Mouse (Mus musculus): ENCODE data around the gene Mamstr. TPM values are rescaled to one million over a fixed set of nuclear protein-coding genes. Genes with fewer than 3 reads are reported as not detected.
"Not testable (repeated sequence)": the region's sequence is repeated elsewhere in the genome, so short reads cannot be mapped to it uniquely, and the experiment has no call there.

Gene Mamstr
- polyA plus RNA-seq, 1 experiment from 2014 or later, result 4.3 TPM

DNA sequence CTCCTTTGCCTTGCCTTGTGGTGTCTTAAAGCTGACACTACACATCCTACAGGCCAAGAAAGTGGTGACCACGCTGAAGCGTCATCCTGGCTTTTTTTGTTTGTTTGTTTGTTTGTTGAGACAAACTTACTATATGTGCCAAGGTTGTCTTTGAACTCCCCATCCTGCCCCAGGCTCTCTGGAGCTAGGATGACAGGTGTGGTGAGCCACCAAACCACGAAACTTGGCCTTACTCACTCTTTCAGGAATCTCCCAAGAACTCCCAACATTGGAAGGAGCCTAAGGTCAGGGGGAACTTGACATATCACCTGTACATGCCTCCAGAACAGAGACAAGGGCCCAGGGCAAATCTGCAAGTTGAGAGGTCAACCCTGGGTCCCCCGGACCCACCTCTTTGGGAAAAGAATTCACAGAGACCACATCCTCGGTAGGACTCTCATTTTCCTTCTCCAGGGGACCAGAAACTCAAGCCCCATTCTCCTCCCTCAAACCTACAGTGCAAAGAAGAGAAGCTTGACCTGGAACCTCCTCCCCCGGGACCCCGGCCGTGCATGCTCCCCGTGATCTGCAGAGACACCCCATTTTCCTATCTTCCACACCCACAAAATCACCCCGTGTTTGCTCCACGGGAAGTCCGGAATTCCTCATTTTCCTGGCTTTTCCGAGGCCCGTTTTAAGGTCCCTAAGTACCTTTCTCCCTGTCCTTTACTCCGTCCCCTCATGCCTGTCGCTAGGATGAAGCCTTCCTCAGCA is 2.9 kb downstream of the Mamstr start:
- H3K4me1 ChIP-seq (ENCODE audit: control insufficient read depth, insufficient read depth, low read length), result peaks cover 25% of the 10 kb centered on the region
- DNase-seq (no peak), ATAC-seq (ENCODE audit: low FRiP score, low TSS enrichment) (no peak)
- peak overlapping the region; percentile 47 for H3K4me3 ChIP-seq (replicated peaks; ENCODE audit: low read depth, low read length)
- peak overlapping the region; percentile 73 for H3K9ac ChIP-seq (replicated peaks; ENCODE audit: low read length)
- 34% methylated on average over 16 of the region's 16 CpGs for WGBS
- H3K27me3 ChIP-seq (ENCODE audit: control insufficient read depth, insufficient read depth, low read length), result no peaks in the 10 kb centered on the region
- peak overlapping the region; percentile 92 for H3K27ac ChIP-seq (replicated peaks; ENCODE audit: low read depth, low read length)
- no peaks in the 10 kb centered on the region for H3K36me3 ChIP-seq (ENCODE audit: control insufficient read depth, insufficient read depth, low read length)
- H3K4me2 ChIP-seq (ENCODE audit: low read length), result peak overlapping the region; percentile 89
- no peaks in the 10 kb centered on the region for H3K9me3 ChIP-seq (ENCODE audit: control insufficient read depth, low read length)

GRCm38 (mm10) chr7:45643441-45644178 is 3.8 kb downstream of the Mamstr start:
- Histone ChIP-seq H3K4me2 (ENCODE audit: low read length) (peak overlapping the region; percentile 89), H3K27ac (replicated peaks; ENCODE audit: low read depth, low read length) (peak overlapping the region; percentile 92), H3K9me3 (ENCODE audit: control insufficient read depth, low read length) (no peaks in the 10 kb centered on the region), H3K27me3 (ENCODE audit: control insufficient read depth, insufficient read depth, low read length) (no peaks in the 10 kb centered on the region), H3K9ac (replicated peaks; ENCODE audit: low read length) (peak overlapping the region; percentile 73), H3K4me3 (replicated peaks; ENCODE audit: low read depth, low read length) (peak overlapping the region; percentile 47), H3K4me1 (ENCODE audit: control insufficient read depth, insufficient read depth, low read length) (peaks cover 25% of the 10 kb centered on the region), H3K36me3 (ENCODE audit: control insufficient read depth, insufficient read depth, low read length) (no peaks in the 10 kb centered on the region)
- DNase-seq (peak; percentile 98), ATAC-seq (ENCODE audit: low FRiP score, low TSS enrichment) (peak; percentile 93)
- under 1% methylated on average over 28 of the region's 28 CpGs for WGBS

DNA sequence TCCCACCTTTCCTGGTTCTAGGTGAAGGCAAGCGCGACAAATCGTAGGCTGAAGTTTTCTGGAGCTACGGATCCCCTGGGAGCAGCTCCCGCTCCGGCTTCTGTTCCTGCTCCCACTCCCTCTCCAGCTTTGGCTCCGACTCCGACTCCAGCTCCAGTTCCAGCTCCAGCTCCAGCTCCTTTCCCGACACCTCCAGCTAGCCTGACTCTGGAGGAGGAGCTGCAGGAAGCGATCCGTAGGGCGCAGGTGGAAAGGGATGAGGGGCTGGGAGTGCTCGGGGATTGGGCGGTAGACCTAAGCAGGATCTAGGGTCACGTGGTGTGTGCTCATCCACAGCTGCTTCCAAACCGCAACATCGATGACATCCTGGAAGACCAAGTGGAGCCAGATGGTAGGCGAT is 4.4 kb downstream of the Mamstr start:
- peak overlapping the region; percentile 47 for H3K4me3 ChIP-seq (replicated peaks; ENCODE audit: low read depth, low read length)
- DNase-seq (peak; percentile 77), ATAC-seq (ENCODE audit: low FRiP score, low TSS enrichment) (peak; percentile 20)
- H3K27ac ChIP-seq (replicated peaks; ENCODE audit: low read depth, low read length), result peak overlapping the region; percentile 81
- peak overlapping the region; percentile 89 for H3K4me2 ChIP-seq (ENCODE audit: low read length)
- peak overlapping the region; percentile 21; the same call in 1 of the 2 replicates for H3K9ac ChIP-seq (replicated peaks; ENCODE audit: low read length)
- no peaks in the 10 kb centered on the region for H3K36me3 ChIP-seq (ENCODE audit: control insufficient read depth, insufficient read depth, low read length)
- H3K4me1 ChIP-seq (ENCODE audit: control insufficient read depth, insufficient read depth, low read length), result peaks cover 25% of the 10 kb centered on the region
- no peaks in the 10 kb centered on the region for H3K27me3 ChIP-seq (ENCODE audit: control insufficient read depth, insufficient read depth, low read length)
- no peaks in the 10 kb centered on the region for H3K9me3 ChIP-seq (ENCODE audit: control insufficient read depth, low read length)
- 4% methylated on average over 18 of the region's 18 CpGs for WGBS

- WGBS, result 74% methylated on average over 6 of the region's 6 CpGs
- Histone ChIP-seq H3K4me2 (ENCODE audit: low read length) (peak overlapping the region; percentile 89), H3K4me1 (ENCODE audit: control insufficient read depth, insufficient read depth, low read length) (peaks cover 25% of the 10 kb centered on the region), H3K27ac (replicated peaks; ENCODE audit: low read depth, low read length) (peak overlapping the region; percentile 81), H3K36me3 (ENCODE audit: control insufficient read depth, insufficient read depth, low read length) (no peaks in the 10 kb centered on the region), H3K27me3 (ENCODE audit: control insufficient read depth, insufficient read depth, low read length) (no peaks in the 10 kb centered on the region), H3K9me3 (ENCODE audit: control insufficient read depth, low read length) (no peaks in the 10 kb centered on the region), H3K4me3 (replicated peaks; ENCODE audit: low read depth, low read length) (peak overlapping the region; percentile 47; the same call in 1 of the 2 replicates), H3K9ac (replicated peaks; ENCODE audit: low read length) (no peak overlapping the region)
- no peak for DNase-seq
- ATAC-seq (ENCODE audit: low FRiP score, low TSS enrichment), result no peak
These were observed 5.3 kb downstream of the Mamstr start for GRCm38 (mm10) chr7:45644872-45645590.

DNA sequence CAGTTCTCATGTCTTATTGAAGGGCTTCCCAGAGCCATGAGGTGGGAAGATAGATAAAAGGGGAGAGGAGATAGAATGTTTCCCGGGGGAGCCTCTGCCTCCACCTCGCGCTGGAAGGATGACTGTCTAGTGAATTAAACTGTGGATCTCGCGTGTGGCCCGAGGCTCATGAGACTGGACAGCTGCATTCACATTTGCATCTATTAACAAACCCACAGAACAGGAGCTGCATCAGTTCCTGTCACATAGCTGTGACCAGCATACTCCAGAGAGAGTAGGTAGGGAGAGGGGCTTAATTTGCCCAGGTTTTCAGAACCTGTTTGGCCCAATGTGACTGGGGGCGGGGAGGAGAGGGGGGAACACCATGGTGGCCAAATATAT is 5.8 kb downstream of the Mamstr start:
- Histone ChIP-seq H3K4me1 (ENCODE audit: control insufficient read depth, insufficient read depth, low read length) (peaks cover 25% of the 10 kb centered on the region), H3K36me3 (ENCODE audit: control insufficient read depth, insufficient read depth, low read length) (no peaks in the 10 kb centered on the region), H3K4me2 (ENCODE audit: low read length) (no peak overlapping the region), H3K4me3 (replicated peaks; ENCODE audit: low read depth, low read length) (no peak overlapping the region), H3K27ac (replicated peaks; ENCODE audit: low read depth, low read length) (no peak overlapping the region), H3K9me3 (ENCODE audit: control insufficient read depth, low read length) (no peaks in the 10 kb centered on the region), H3K27me3 (ENCODE audit: control insufficient read depth, insufficient read depth, low read length) (no peaks in the 10 kb centered on the region), H3K9ac (replicated peaks; ENCODE audit: low read length) (no peak overlapping the region)
- WGBS, result 56% methylated on average over 7 of the region's 7 CpGs
- DNase-seq, result no peak
- ATAC-seq (ENCODE audit: low FRiP score, low TSS enrichment), result no peak

- Histone ChIP-seq H3K4me2 (ENCODE audit: low read length) (no peak overlapping the region), H3K36me3 (ENCODE audit: control insufficient read depth, insufficient read depth, low read length) (no peaks in the 10 kb centered on the region), H3K4me3 (replicated peaks; ENCODE audit: low read depth, low read length) (no peak overlapping the region), H3K27me3 (ENCODE audit: control insufficient read depth, insufficient read depth, low read length) (no peaks in the 10 kb centered on the region), H3K27ac (replicated peaks; ENCODE audit: low read depth, low read length) (no peak overlapping the region), H3K9me3 (ENCODE audit: control insufficient read depth, low read length) (no peaks in the 10 kb centered on the region), H3K4me1 (ENCODE audit: control insufficient read depth, insufficient read depth, low read length) (peaks cover 25% of the 10 kb centered on the region), H3K9ac (replicated peaks; ENCODE audit: low read length) (no peak overlapping the region)
- DNase-seq (no peak), ATAC-seq (ENCODE audit: low FRiP score, low TSS enrichment) (no peak)
- WGBS, result 72% methylated on average over 4 of the region's 4 CpGs
These were observed 6.9 kb downstream of the Mamstr start for GRCm38 (mm10) chr7:45646671-45647070.

GRCm38 (mm10) chr7:45649351-45649750 is 9.6 kb downstream of the Mamstr start:
- peaks cover 9% of the 10 kb centered on the region; the same call in 1 of the 2 replicates for H3K4me1 ChIP-seq (ENCODE audit: control insufficient read depth, insufficient read depth, low read length)
- no peaks in the 10 kb centered on the region for H3K27me3 ChIP-seq (ENCODE audit: control insufficient read depth, insufficient read depth, low read length)
- no peak overlapping the region for H3K9ac ChIP-seq (replicated peaks; ENCODE audit: low read length)
- DNase-seq, result no peak
- no peaks in the 10 kb centered on the region for H3K36me3 ChIP-seq (ENCODE audit: control insufficient read depth, insufficient read depth, low read length)
- no peak overlapping the region for H3K4me3 ChIP-seq (replicated peaks; ENCODE audit: low read depth, low read length)
- no peak overlapping the region for H3K27ac ChIP-seq (replicated peaks; ENCODE audit: low read depth, low read length)
- ATAC-seq (ENCODE audit: low FRiP score, low TSS enrichment), result no peak
- no peak overlapping the region for H3K4me2 ChIP-seq (ENCODE audit: low read length)
- 86% methylated on average over 8 of the region's 8 CpGs for WGBS
- no peaks in the 10 kb centered on the region for H3K9me3 ChIP-seq (ENCODE audit: control insufficient read depth, low read length)

- not testable (repeated sequence) for H3K9me3 ChIP-seq (ENCODE audit: control insufficient read depth, low read length); H3K36me3 ChIP-seq (ENCODE audit: control insufficient read depth, insufficient read depth, low read length); H3K27me3 ChIP-seq (ENCODE audit: control insufficient read depth, insufficient read depth, low read length); DNase-seq; H3K4me2 ChIP-seq (ENCODE audit: low read length); H3K27ac ChIP-seq (replicated peaks; ENCODE audit: low read depth, low read length); H3K4me3 ChIP-seq (replicated peaks; ENCODE audit: low read depth, low read length); H3K9ac ChIP-seq (replicated peaks; ENCODE audit: low read length); H3K4me1 ChIP-seq (ENCODE audit: control insufficient read depth, insufficient read depth, low read length); ATAC-seq (ENCODE audit: low FRiP score, low TSS enrichment)
- 95% methylated on average over 19 of the region's 20 CpGs for WGBS
These were observed 10.7 kb downstream of the Mamstr start for GRCm38 (mm10) chr7:45650484-45650883.

Measured in midbrain, embryonic 14.5 days (tissue).